Comparison of ENCODE assay signal across 14 mouse cellular contexts in genomic region chr2:38133036-38133825, GRCm38 (mm10).
DNase-seq lines count a peak whose midpoint lies in the region; ATAC-seq and TF ChIP-seq lines count a peak whose summit lies in the region.
"Had no signal": no experiment of that assay in that cellular context is flagged by ENCODE, and none has a peak within 500 bp of the region (broad histone marks: within the 10 kb centered on the region; RNA-seq: fewer than 3 reads in every experiment).

No protein-coding gene starts in this region.

- H3K36me3 ChIP-seq in forebrain, postnatal 0 days (ENCODE audit: insufficient read depth), result no peaks in the 10 kb centered on the region
- no peaks in the 10 kb centered on the region for H3K36me3 ChIP-seq in forebrain, embryonic 11.5 days (ENCODE audit: control insufficient read depth, insufficient read depth, low read length)
- H3K36me3 ChIP-seq: limb, embryonic 15.5 days had no signal

- no peak overlapping the region for H3K4me3 ChIP-seq in forebrain, postnatal 0 days (ENCODE audit: low read depth, low read length)
- no peak overlapping the region for H3K4me3 ChIP-seq in forebrain, embryonic 11.5 days (ENCODE audit: low read depth, low read length)
- H3K4me3 ChIP-seq: left cerebral cortex, adult 2 months; limb, embryonic 15.5 days had no signal

- H3K9me3 ChIP-seq in forebrain, postnatal 0 days (ENCODE audit: low read length), result no peaks in the 10 kb centered on the region
- no peaks in the 10 kb centered on the region for H3K9me3 ChIP-seq in forebrain, embryonic 11.5 days (ENCODE audit: control insufficient read depth, low read length)
- H3K9me3 ChIP-seq: limb, embryonic 15.5 days had no signal

- H3K9ac ChIP-seq in forebrain, postnatal 0 days, result no peak overlapping the region
- no peak overlapping the region for H3K9ac ChIP-seq in forebrain, embryonic 11.5 days (ENCODE audit: low read length)
- H3K9ac ChIP-seq: limb, embryonic 15.5 days had no signal

- H3K4me1 ChIP-seq in forebrain, postnatal 0 days (ENCODE audit: insufficient read depth), result no peaks in the 10 kb centered on the region
- H3K4me1 ChIP-seq in forebrain, embryonic 11.5 days (replicated peaks; ENCODE audit: control insufficient read depth, insufficient read depth, low read length), result peaks cover 2% of the 10 kb centered on the region; the same call in 1 of the 2 replicates
- H3K4me1 ChIP-seq: limb, embryonic 15.5 days had no signal

- no peak overlapping the region for H3K4me2 ChIP-seq in forebrain, postnatal 0 days (ENCODE audit: low read depth)
- no peak overlapping the region for H3K4me2 ChIP-seq in forebrain, embryonic 11.5 days (ENCODE audit: low read depth, low read length, severe bottlenecking)
- H3K4me2 ChIP-seq: limb, embryonic 15.5 days had no signal

- TF ChIP-seq CTCF in forebrain, postnatal 0 days (IDR thresholded peaks at IDR 0.05; ENCODE audit: low read depth), result no peak

- peak; percentile 44 for DNase-seq in forebrain, postnatal 0 days
- no peak for DNase-seq in forebrain, embryonic 11.5 days (ENCODE audit: low spot score)
- DNase-seq in right cerebral cortex, postnatal 14 days, result peak; percentile 7
- DNase-seq in right cerebral cortex, postnatal 4 days, result no peak
- DNase-seq in cerebellum, postnatal 25 days, result peak; percentile 56 to 58
- DNase-seq in right cerebral cortex, postnatal 25 days, result peak; percentile 35
- DNase-seq in embryo, embryonic 9.5 days (ENCODE audit: extremely low spot score), result no peak
- DNase-seq: gastrocnemius, postnatal 36 days; kidney, postnatal 14 days; lung, postnatal 36 days had no signal

- ATAC-seq in forebrain, postnatal 0 days, result peak; percentile 71
- ATAC-seq in forebrain, embryonic 11.5 days (replicated peaks; ENCODE audit: low FRiP score), result no peak
- ATAC-seq: activated CD4-positive, CD25-positive, alpha-beta regulatory T cell, adult 4 months; inflammation-experienced regulatory T-cells, adult 6 months had no signal

- H3K27ac ChIP-seq in forebrain, postnatal 0 days (ENCODE audit: low read depth, low read length), result no peak overlapping the region
- H3K27ac ChIP-seq in forebrain, embryonic 11.5 days (ENCODE audit: low read depth, low read length), result no peak overlapping the region
- H3K27ac ChIP-seq: left cerebral cortex, adult 2 months; limb, embryonic 15.5 days had no signal

- WGBS in forebrain, postnatal 0 days, result 72% methylated on average over 5 of the region's 5 CpGs
- WGBS in forebrain, embryonic 11.5 days, result 93% methylated on average over 5 of the region's 5 CpGs

- H3K27me3 ChIP-seq in forebrain, postnatal 0 days (ENCODE audit: insufficient read depth, low read length), result no peaks in the 10 kb centered on the region
- no peaks in the 10 kb centered on the region for H3K27me3 ChIP-seq in forebrain, embryonic 11.5 days (ENCODE audit: control insufficient read depth, insufficient read depth, low read length)
- H3K27me3 ChIP-seq: limb, embryonic 15.5 days had no signal

Comparison
In these comparisons a context has a peak if more than half of its experiments do, and no peak if none do; other contexts are left out.
1. DNase-seq: peak in forebrain, postnatal 0 days (single experiment), right cerebral cortex, postnatal 14 days (single experiment), cerebellum, postnatal 25 days (2 of 2) and right cerebral cortex, postnatal 25 days (single experiment); none in forebrain, embryonic 11.5 days (single experiment), right cerebral cortex, postnatal 4 days (single experiment) and embryo, embryonic 9.5 days (single experiment).